In genomic region chr14:34179351-34179750, GRCm38 (mm10) we compare ENCODE assay signal across 18 mouse cellular contexts. TPM values are rescaled to one million over a fixed set of nuclear protein-coding genes. Genes with fewer than 3 reads are reported as not detected.
DNase-seq lines count a peak whose midpoint lies in the region; ATAC-seq lines count a peak whose summit lies in the region.
"Had no signal": no experiment of that assay in that cellular context is flagged by ENCODE, and none has a peak within 500 bp of the region (broad histone marks: within the 10 kb centered on the region; RNA-seq: fewer than 3 reads in every experiment).

No protein-coding gene starts in this region.

- intact Hi-C loops in left cerebral cortex, postnatal 25 days (cut with DNase I): no loop called here

- peak; percentile 84 for DNase-seq in right cerebral cortex, adult 18-20 months
- DNase-seq in right cerebral cortex, postnatal 4 days: no peak
- DNase-seq in layer of hippocampus, adult 9-11 months: peak; percentile 88
- peak; percentile 73 to 96 for DNase-seq in left cerebral cortex, postnatal 25 days (ENCODE audit: low spot score in 2 of 2)
- DNase-seq in gastrocnemius, postnatal 4 days (ENCODE audit: low spot score in 2 of 2): no peak
- no peak for DNase-seq in B cell, adult 2 months
- no peak for DNase-seq in liver
- DNase-seq: cerebellum, adult 11 months; gastrocnemius, postnatal 10 days; heart, postnatal 36 days; kidney, adult 9 months; thymus, postnatal 4 days had no signal

- ATAC-seq in activated CD4-positive, CD25-positive, alpha-beta regulatory T cell, adult 4 months: no peak
- ATAC-seq: hindbrain, embryonic 16.5 days; lung, postnatal 0 days; Patski had no signal

RNA-seq across cellular contexts. Expression of gene Gprin2, which starts 22.1 kb away (rescaled TPM):
- 1 to 10 TPM; 2.3 to 3.3 TPM for total RNA-seq in left cerebral cortex, postnatal 25 days (2021)
- polyA plus RNA-seq in activated CD4-positive, CD25-positive, alpha-beta regulatory T cell, adult 4 months (2017; shearing (Covaris generic)): not detected
- total RNA-seq in gastrocnemius, postnatal 4 days (2021): 1 to 10 TPM; 1.0 to 1.5 TPM
- total RNA-seq: common myeloid progenitor, adult 5-6 weeks; megakaryocyte-erythroid progenitor cell, adult 5-6 weeks had no signal

RNA-seq across cellular contexts. Expression of gene Npy4r, which starts 27.1 kb away (rescaled TPM):
- not detected for total RNA-seq in left cerebral cortex, postnatal 25 days (2021)
- polyA plus RNA-seq in activated CD4-positive, CD25-positive, alpha-beta regulatory T cell, adult 4 months (2017; shearing (Covaris generic)): not detected
- total RNA-seq in gastrocnemius, postnatal 4 days (2021): under 1 TPM; 0.13 to 0.17 TPM
- total RNA-seq: common myeloid progenitor, adult 5-6 weeks; megakaryocyte-erythroid progenitor cell, adult 5-6 weeks had no signal
- polyA plus RNA-seq: lung, postnatal 0 days had no signal

RNA-seq across cellular contexts. Expression of gene Syt15, which starts 40.0 kb away (rescaled TPM):
- total RNA-seq in left cerebral cortex, postnatal 25 days (2021): under 1 TPM; 0.71 to 0.96 TPM
- under 1 TPM in 1 of 2 experiments, not detected in 1; 0.19 TPM for polyA plus RNA-seq in activated CD4-positive, CD25-positive, alpha-beta regulatory T cell, adult 4 months (2017; shearing (Covaris generic))
- 1 to 10 TPM; 1.2 to 2.0 TPM for total RNA-seq in gastrocnemius, postnatal 4 days (2021)
- total RNA-seq: common myeloid progenitor, adult 5-6 weeks; megakaryocyte-erythroid progenitor cell, adult 5-6 weeks had no signal

Comparison
In these comparisons a context has a peak if more than half of its experiments do, and no peak if none do; other contexts are left out.
1. DNase-seq: peak in right cerebral cortex, adult 18-20 months (single experiment), layer of hippocampus, adult 9-11 months (single experiment) and left cerebral cortex, postnatal 25 days (2 of 2); none in right cerebral cortex, postnatal 4 days (single experiment), gastrocnemius, postnatal 4 days (0 of 2), B cell, adult 2 months (0 of 2) and liver (single experiment).